Mouse (Mus musculus) lung, adult 2 months (tissue): ENCODE measurements around the gene Ugt1a5.

Source experiments
- CTCF ChIP-seq: fragments of 200-500 bp; IDR thresholded peaks from 2 replicates; pipeline ENCODE4 v1.5.1; 2011; ENCODE audit warnings: mild to moderate bottlenecking, low read length, control low read depth; ENCODE audit not compliant: insufficient read depth
- POLR2A ChIP-seq: fragments of 200-500 bp; IDR thresholded peaks from 2 replicates; pipeline ENCODE4 v1.6.1; 2011; ENCODE audit warnings: low read depth, mild to moderate bottlenecking, control low read depth, low read length, borderline replicate concordance; ENCODE audit errors: extremely low read depth

- TF ChIP-seq POLR2A (no peak), CTCF (no peak)
Measured at GRCm38 (mm10) chr1:88245881-88246280, 80.1 kb downstream of the Ugt1a5 start.
